Mouse (Mus musculus) intestine, embryonic 16.5 days (tissue): ENCODE measurements around the gene 2200002D01Rik. TPM values are rescaled to one million over a fixed set of nuclear protein-coding genes. Genes with fewer than 3 reads are reported as not detected.
A peak's percentile ranks its signal among the peaks of the same experiment; 100 is the strongest.

ENCODE experiments used
- ATAC-seq: fragments of 200-750 bp; cut with Nextera tagmentation; 2 replicates; pipeline ENCODE4 v1.8.0; 2017; ENCODE audit warnings: moderate TSS enrichment, moderate library complexity
- H3K27ac ChIP-seq: fragments of 300-500 bp; sonication (generic); 2 replicates; pipeline ENCODE4 v1.5.1; 2014; ENCODE audit warnings: mild to moderate bottlenecking, low read length
- H3K27me3 ChIP-seq: fragments of 300-500 bp; sonication (generic); replicated peaks from 2 replicates; pipeline ENCODE4 v1.6.1; 2014; ENCODE audit warnings: low read length, control low read depth, mixed read lengths; ENCODE audit not compliant: control insufficient read depth, insufficient read depth
- H3K36me3 ChIP-seq: fragments of 300-500 bp; sonication (generic); 2 replicates; pipeline ENCODE4 v1.6.1; 2014; ENCODE audit warnings: low read length, control low read depth; ENCODE audit not compliant: control insufficient read depth, insufficient read depth
- H3K4me1 ChIP-seq: fragments of 300-500 bp; sonication (generic); 2 replicates; pipeline ENCODE4 v1.6.1; 2014; ENCODE audit warnings: low read length, control low read depth, mixed read lengths; ENCODE audit not compliant: control insufficient read depth, insufficient read depth
- H3K4me2 ChIP-seq: fragments of 300-500 bp; sonication (generic); 2 replicates; pipeline ENCODE4 v1.6.1; 2014; ENCODE audit warnings: low read depth, low read length, control low read depth
- H3K4me3 ChIP-seq: fragments of 300-500 bp; sonication (generic); 2 replicates; pipeline ENCODE4 v1.5.1; 2014; ENCODE audit warnings: mild to moderate bottlenecking, low read length
- H3K9ac ChIP-seq: fragments of 300-500 bp; sonication (generic); 2 replicates; pipeline ENCODE4 v1.6.1; 2014; ENCODE audit warnings: low read depth, low read length
- H3K9me3 ChIP-seq: fragments of 300-500 bp; sonication (generic); 2 replicates; pipeline ENCODE4 v1.6.1; 2016; ENCODE audit warnings: low read length, control low read depth; ENCODE audit not compliant: control insufficient read depth
- WGBS: fragments of 180-500 bp; shearing (Covaris S2); extraction: QIAGEN DNeasy Blood & Tissue Kit; methylation state at CpG from one replicate; pipeline ENCODE4 v1.1.7; 2014; 5-methylcytosine and 5-hydroxymethylcytosine counted together
- polyA plus RNA-seq: library from polyadenylated mRNA; unstranded; fragments of >200 nt; fragmentation: Nextera tagmentation; extraction: Ambion mirVana; gene quantifications from 2 replicates; pipeline ENCODE4 v1.2.1, GENCODE M21; 2015

The 2200002D01Rik gene
- polyA plus RNA-seq, 1 experiment from 2014 or later, result 264 TPM

DNA sequence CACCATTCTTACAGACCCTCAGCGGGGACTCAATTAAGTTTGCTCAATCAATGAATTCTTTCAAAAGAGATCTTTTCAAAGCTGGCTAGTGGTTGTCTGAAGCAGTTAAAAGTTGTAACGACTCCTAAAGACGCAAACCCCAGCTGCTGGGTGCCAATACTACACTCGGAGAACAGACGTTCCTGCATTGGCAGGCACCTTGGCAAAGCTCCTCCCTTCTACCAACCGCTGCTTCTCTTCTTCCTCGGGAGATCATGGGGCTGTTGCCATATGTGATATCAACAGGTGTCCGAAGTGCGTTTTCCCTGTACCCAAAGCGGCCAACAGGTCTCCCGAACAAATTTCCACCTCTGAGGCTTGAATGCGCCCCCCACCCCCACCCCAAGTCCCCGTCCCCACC lies 32.5 kb upstream of the 2200002D01Rik start:
- Histone ChIP-seq H3K9ac (peak overlapping the region; percentile 91), H3K27ac (peak overlapping the region; percentile 92), H3K9me3 (no peaks in the 10 kb centered on the region), H3K27me3 (no peaks in the 10 kb centered on the region), H3K36me3 (no peaks in the 10 kb centered on the region), H3K4me3 (peak overlapping the region; percentile 75), H3K4me2 (peak overlapping the region; percentile 90), H3K4me1 (peaks cover 33% of the 10 kb centered on the region)
- 11% methylated on average over 13 of the region's 13 CpGs for WGBS
- peak; percentile 9; the same call in 1 of the 2 replicates for ATAC-seq

- no peaks in the 10 kb centered on the region for H3K27me3 ChIP-seq
- H3K4me2 ChIP-seq, result peak overlapping the region; percentile 90
- H3K4me1 ChIP-seq, result peaks cover 33% of the 10 kb centered on the region
- WGBS, result 26% methylated on average over 8 of the region's 8 CpGs
- no peaks in the 10 kb centered on the region for H3K9me3 ChIP-seq
- H3K27ac ChIP-seq, result peak overlapping the region; percentile 92
- peak overlapping the region; percentile 91 for H3K9ac ChIP-seq
- H3K4me3 ChIP-seq, result peak overlapping the region; percentile 75
- ATAC-seq, result no peak; the same call in 1 of the 2 replicates
- H3K36me3 ChIP-seq, result no peaks in the 10 kb centered on the region
Observed at GRCm38 (mm10) chr7:29279924-29280323, 31.7 kb upstream of the 2200002D01Rik start.

DNA sequence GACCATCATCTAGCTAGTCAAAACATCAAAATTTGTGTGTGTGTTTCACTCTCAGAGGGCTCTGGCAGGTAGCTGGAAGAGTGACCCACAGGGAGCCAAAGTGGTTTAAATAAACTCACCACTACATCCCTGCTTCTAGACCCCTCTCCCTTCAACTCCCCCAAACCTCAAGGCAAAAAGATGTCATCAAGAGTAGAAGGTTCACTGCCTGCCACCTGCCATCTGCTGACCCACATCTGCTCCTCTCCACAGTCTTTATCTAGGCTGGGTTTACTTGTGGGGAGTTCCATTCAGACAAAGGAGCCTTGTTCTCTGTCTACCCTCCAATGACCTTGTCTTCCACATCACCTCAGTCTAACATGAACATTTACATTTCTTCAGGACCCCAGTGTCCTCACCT lies 31.0 kb upstream of the 2200002D01Rik start:
- Histone ChIP-seq H3K4me2 (peak overlapping the region; percentile 90), H3K27ac (peak overlapping the region; percentile 92; the same call in 1 of the 2 replicates), H3K9ac (no peak overlapping the region), H3K9me3 (no peaks in the 10 kb centered on the region), H3K36me3 (no peaks in the 10 kb centered on the region), H3K4me1 (peaks cover 33% of the 10 kb centered on the region), H3K4me3 (peak overlapping the region; percentile 75), H3K27me3 (no peaks in the 10 kb centered on the region)
- no peak for ATAC-seq

DNA sequence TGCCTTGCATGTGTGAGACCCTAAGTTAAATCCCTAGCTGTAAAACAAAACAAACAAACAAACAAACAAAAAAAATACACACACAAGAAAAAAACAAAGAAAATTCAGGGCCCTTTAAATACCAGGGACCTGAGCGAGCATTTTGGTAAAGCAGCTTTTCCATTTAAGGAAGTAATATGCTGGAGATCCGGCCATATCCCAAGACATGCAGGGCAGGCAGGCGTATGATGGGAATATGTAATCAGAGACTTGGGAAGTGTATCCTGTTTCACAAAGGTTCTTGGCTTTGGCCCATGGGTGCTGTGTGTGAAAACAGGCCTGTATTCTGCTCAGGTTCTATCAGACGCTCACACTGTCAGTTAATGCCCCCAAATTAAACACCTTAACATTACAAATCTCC lies 29.2 kb upstream of the 2200002D01Rik start:
- H3K27ac ChIP-seq, result no peak overlapping the region

DNA sequence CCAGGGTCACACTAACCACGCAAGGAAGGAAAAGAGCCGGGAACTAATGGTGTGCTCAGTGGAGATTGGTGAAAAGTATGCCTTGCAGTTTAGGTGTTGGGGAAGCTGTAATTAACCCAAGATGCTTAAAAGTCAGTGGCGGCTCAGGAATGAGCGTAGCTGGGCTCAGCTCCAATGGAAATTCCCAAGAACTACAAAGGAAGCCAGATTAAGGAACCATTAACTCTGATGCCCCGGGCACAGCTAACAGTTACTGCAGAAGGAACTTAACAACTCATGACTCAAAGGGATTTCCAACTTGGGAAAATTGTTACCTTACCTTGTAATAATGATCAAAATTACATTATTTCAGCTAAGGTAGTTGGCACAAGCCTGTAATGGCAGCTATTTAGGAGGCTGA lies 28.4 kb upstream of the 2200002D01Rik start:
- Histone ChIP-seq H3K27ac (peak overlapping the region; percentile 7; the same call in 1 of the 2 replicates), H3K36me3 (no peaks in the 10 kb centered on the region), H3K4me3 (no peak overlapping the region), H3K9me3 (no peaks in the 10 kb centered on the region), H3K4me1 (peaks cover 39% of the 10 kb centered on the region), H3K9ac (no peak overlapping the region), H3K4me2 (no peak overlapping the region), H3K27me3 (no peaks in the 10 kb centered on the region)
- no peak for ATAC-seq
- WGBS, result 73% methylated on average over 5 of the region's 5 CpGs

More for the DNA sequence above, 29.2 kb upstream of the 2200002D01Rik start:
- no peaks in the 10 kb centered on the region for H3K9me3 ChIP-seq
- H3K36me3 ChIP-seq, result no peaks in the 10 kb centered on the region
- ATAC-seq, result no peak
- no peak overlapping the region for H3K4me3 ChIP-seq
- H3K27me3 ChIP-seq, result no peaks in the 10 kb centered on the region
- no peak overlapping the region for H3K4me2 ChIP-seq
- no peak overlapping the region for H3K9ac ChIP-seq
- H3K4me1 ChIP-seq, result peaks cover 42% of the 10 kb centered on the region
- WGBS, result 69% methylated on average over 4 of the region's 4 CpGs

GRCm38 (mm10) chr7:29271687-29272465 lies 23.6 kb upstream of the 2200002D01Rik start:
- H3K9me3 ChIP-seq, result no peaks in the 10 kb centered on the region
- H3K4me3 ChIP-seq, result no peak overlapping the region
- no peak overlapping the region for H3K4me2 ChIP-seq
- peak overlapping the region; percentile 73 for H3K27ac ChIP-seq
- WGBS, result 52% methylated on average over 8 of the region's 8 CpGs
- H3K4me1 ChIP-seq, result peaks cover 41% of the 10 kb centered on the region
- no peaks in the 10 kb centered on the region for H3K27me3 ChIP-seq
- H3K36me3 ChIP-seq, result no peaks in the 10 kb centered on the region
- peak; percentile 6; the same call in 1 of the 2 replicates for ATAC-seq
- H3K9ac ChIP-seq, result no peak overlapping the region

- 73% methylated on average over 4 of the region's 4 CpGs for WGBS
- H3K4me1 ChIP-seq, result peaks cover 41% of the 10 kb centered on the region
- no peak overlapping the region for H3K27ac ChIP-seq
- H3K4me2 ChIP-seq, result no peak overlapping the region
- no peak overlapping the region for H3K4me3 ChIP-seq
- H3K9me3 ChIP-seq, result no peaks in the 10 kb centered on the region
- no peak for ATAC-seq
- H3K36me3 ChIP-seq, result no peaks in the 10 kb centered on the region
- no peaks in the 10 kb centered on the region for H3K27me3 ChIP-seq
- H3K9ac ChIP-seq, result no peak overlapping the region
Observed at GRCm38 (mm10) chr7:29270445-29270844, 22.2 kb upstream of the 2200002D01Rik start.

GRCm38 (mm10) chr7:29266931-29267330 lies 18.7 kb upstream of the 2200002D01Rik start:
- ATAC-seq, result 0 out of 2 replicates have a peak, but pooled peaks have one; percentile 16
- H3K4me1 ChIP-seq, result peaks cover 37% of the 10 kb centered on the region
- no peaks in the 10 kb centered on the region for H3K36me3 ChIP-seq
- no peaks in the 10 kb centered on the region for H3K9me3 ChIP-seq
- no peak overlapping the region for H3K4me2 ChIP-seq
- H3K27me3 ChIP-seq, result no peaks in the 10 kb centered on the region
- 50% methylated on average over 4 of the region's 4 CpGs for WGBS
- H3K27ac ChIP-seq, result no peak overlapping the region; the same call in 1 of the 2 replicates
- H3K4me3 ChIP-seq, result no peak overlapping the region
- no peak overlapping the region for H3K9ac ChIP-seq

- Histone ChIP-seq H3K27me3 (no peaks in the 10 kb centered on the region), H3K9me3 (no peaks in the 10 kb centered on the region), H3K36me3 (no peaks in the 10 kb centered on the region), H3K4me2 (no peak overlapping the region), H3K4me3 (no peak overlapping the region), H3K9ac (no peak overlapping the region), H3K4me1 (peaks cover 25% of the 10 kb centered on the region), H3K27ac (no peak overlapping the region)
- WGBS, result 76% methylated on average over 7 of the region's 7 CpGs
- no peak for ATAC-seq
Observed at GRCm38 (mm10) chr7:29265636-29266035, 17.4 kb upstream of the 2200002D01Rik start.
